Mouse (Mus musculus): ENCODE measurements around the gene Tyw1. TPM values are rescaled to one million over a fixed set of nuclear protein-coding genes. Genes with fewer than 3 reads are reported as not detected.
"Not testable (repeated sequence)": the region's sequence is repeated elsewhere in the genome, so short reads cannot be mapped to it uniquely, and the experiment has no call there.

Gene Tyw1
- polyA plus RNA-seq, 1 experiment from 2014 or later = 30.4 TPM

DNA sequence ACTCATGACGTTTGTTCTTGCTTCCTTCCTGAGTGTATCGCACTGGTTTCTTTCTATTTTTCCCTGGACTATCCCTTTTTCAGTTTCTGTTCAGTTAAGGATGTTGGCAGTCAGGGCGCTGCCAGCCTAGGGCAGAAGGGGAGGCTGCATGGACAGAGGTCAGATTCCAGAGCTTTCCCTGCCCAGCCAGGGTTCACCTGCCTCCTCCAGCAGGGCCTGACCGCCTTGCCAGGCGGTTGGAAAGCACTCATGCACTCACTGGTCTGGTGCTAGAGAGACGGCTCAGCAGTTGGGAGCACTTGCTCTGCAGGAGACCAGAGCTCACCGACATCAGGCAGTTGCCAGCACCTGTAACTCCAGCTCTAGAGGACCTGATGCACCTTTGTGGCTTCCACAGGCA lies 16.2 kb upstream of the Tyw1 start:
- Histone ChIP-seq H3K4me1 (no peaks in the 10 kb centered on the region), H3K4me3 (no peak overlapping the region), H3K27ac (replicated peaks) (no peak overlapping the region), H3K9ac (replicated peaks) (no peak overlapping the region), H3K36me3 (peaks cover 96% of the 10 kb centered on the region), H3K27me3 (no peaks in the 10 kb centered on the region), H3K9me3 (no peaks in the 10 kb centered on the region), H3K4me2 (replicated peaks) (no peak overlapping the region)
- WGBS = 90% methylated on average over 7 of the region's 7 CpGs
- ATAC-seq (ENCODE audit: low FRiP score, low read depth) = no peak

DNA sequence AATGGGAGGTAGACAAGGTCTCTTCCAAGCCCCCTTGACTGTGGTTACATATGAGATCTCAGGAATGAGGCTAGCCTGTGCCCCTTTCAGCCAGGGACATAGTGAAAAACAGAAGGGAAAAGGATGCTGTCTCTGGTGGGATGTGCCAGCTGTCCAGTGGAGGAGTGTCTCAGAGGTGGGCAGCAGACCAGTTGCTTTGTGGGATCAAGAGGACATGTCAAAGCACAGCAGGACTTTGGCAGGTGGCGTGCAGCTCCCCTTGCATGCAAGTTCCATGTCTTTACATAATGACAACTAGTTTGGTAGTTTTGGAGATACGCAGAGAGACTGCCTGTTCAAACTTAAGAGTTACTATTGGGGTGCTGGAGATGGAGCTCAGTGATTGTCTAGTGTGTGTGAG lies 15.6 kb upstream of the Tyw1 start:
- ATAC-seq (ENCODE audit: low FRiP score, low read depth) = no peak
- Histone ChIP-seq H3K4me2 (replicated peaks) (no peak overlapping the region), H3K9me3 (no peaks in the 10 kb centered on the region), H3K4me1 (no peaks in the 10 kb centered on the region), H3K27me3 (no peaks in the 10 kb centered on the region), H3K4me3 (no peak overlapping the region), H3K27ac (replicated peaks) (no peak overlapping the region), H3K9ac (replicated peaks) (no peak overlapping the region), H3K36me3 (peaks cover 96% of the 10 kb centered on the region)
- 100% methylated on average over 2 of the region's 2 CpGs for WGBS

DNA sequence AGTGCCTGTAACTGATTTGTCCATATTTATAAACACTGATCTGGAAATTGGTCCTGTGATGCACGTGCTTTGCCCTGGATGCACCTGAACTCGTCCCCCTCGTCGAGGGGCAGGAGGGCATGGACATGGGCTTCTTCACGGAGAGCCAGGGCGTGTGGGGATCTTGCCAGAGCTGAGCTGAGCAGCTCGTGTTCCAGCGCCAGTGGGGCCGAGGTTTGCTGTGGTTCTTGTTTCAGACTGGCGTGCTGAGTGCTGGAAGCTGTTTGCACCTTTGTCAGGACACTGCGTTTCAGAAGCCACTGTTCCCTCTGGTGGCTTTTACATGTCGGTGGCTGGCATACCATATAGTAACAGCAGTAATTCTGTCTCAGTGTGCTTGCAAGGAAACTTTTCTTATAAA lies 14.0 kb upstream of the Tyw1 start:
- 95% methylated on average over 12 of the region's 12 CpGs for WGBS
- Histone ChIP-seq H3K4me1 (no peaks in the 10 kb centered on the region), H3K27ac (replicated peaks) (no peak overlapping the region), H3K9me3 (no peaks in the 10 kb centered on the region), H3K36me3 (peaks cover 95% of the 10 kb centered on the region), H3K4me3 (no peak overlapping the region), H3K9ac (replicated peaks) (no peak overlapping the region), H3K4me2 (replicated peaks) (no peak overlapping the region), H3K27me3 (no peaks in the 10 kb centered on the region)
- ATAC-seq (ENCODE audit: low FRiP score, low read depth) = no peak

DNA sequence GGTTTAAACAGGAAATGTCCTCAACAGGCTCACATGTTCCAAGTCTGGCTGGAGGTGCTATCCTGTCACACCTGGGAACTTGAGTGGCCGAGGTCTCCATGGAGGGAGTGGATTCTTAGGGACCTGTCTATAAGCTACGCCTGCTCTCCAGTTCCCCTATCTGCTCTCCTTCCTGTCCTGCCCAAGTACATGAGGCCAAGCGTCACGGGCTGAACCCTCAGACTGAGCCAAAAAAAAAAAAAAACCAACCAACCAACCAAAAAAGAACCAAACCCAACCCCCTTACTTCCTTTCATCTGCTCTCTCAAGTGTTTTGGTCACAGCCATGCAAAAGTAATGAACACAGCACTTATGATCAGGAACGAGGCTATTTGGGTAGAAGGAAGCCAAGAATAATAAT lies 7.6 kb upstream of the Tyw1 start:
- no peaks in the 10 kb centered on the region for H3K4me1 ChIP-seq
- H3K4me2 ChIP-seq (replicated peaks) = no peak overlapping the region
- ATAC-seq (ENCODE audit: low FRiP score, low read depth) = no peak
- H3K27ac ChIP-seq (replicated peaks) = no peak overlapping the region
- H3K36me3 ChIP-seq = peaks cover 90% of the 10 kb centered on the region
- no peaks in the 10 kb centered on the region for H3K27me3 ChIP-seq
- H3K9me3 ChIP-seq = no peaks in the 10 kb centered on the region
- no peak overlapping the region for H3K4me3 ChIP-seq
- H3K9ac ChIP-seq (replicated peaks) = no peak overlapping the region
- WGBS = 83% methylated on average over 5 of the region's 5 CpGs

DNA sequence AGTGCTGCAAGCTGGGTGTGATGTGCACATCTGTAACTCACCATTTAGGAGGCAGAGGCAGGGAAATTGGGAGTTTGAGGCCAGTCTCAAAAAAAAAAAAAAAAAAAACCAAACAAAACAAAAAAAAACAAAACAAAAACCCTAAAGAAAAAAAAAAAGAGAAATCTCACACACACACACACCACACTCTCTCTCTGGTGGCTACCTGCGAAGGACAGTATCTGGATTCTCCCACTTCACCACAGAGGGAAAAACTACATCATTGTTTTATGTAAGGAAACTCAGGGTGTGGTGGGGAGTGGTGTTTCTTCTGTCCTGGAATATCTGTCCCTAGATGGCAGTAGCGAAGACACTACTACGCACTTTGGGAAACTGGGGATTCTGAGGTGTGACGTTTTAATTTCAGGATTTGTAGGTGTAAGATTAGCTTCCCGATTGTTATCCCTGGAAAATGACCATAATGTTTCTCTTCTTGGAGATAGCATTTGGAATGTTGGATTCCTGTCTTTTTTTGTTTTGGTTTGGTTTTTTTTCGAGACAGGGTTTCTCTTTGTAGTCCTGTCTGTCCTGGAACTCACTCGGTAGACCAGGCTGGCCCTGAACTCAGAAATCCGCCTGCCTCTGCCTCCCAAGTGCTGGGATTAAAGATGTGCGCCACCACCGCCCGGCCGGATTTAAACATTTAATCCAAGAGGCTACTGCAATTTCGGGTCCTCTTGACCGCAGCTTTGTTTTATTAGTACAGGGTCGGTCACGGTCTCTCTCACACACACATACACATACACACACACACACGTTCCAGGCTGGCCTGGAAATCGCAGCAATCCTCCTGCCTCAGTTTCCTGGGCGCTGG lies 1.0 kb upstream of the Tyw1 start:
- Histone ChIP-seq H3K4me1 (peaks cover 20% of the 10 kb centered on the region), H3K36me3 (peaks cover 38% of the 10 kb centered on the region), H3K4me3 (peak overlapping the region; percentile 73), H3K4me2 (replicated peaks) (peak overlapping the region; percentile 77), H3K27ac (replicated peaks) (peak overlapping the region; percentile 81), H3K9ac (replicated peaks) (peak overlapping the region; percentile 87), H3K27me3 (no peaks in the 10 kb centered on the region), H3K9me3 (no peaks in the 10 kb centered on the region)
- ATAC-seq (ENCODE audit: low FRiP score, low read depth) = 0 out of 2 replicates have a peak, but pooled peaks have one; percentile 10
- 22% methylated on average over 19 of the region's 19 CpGs for WGBS

DNA sequence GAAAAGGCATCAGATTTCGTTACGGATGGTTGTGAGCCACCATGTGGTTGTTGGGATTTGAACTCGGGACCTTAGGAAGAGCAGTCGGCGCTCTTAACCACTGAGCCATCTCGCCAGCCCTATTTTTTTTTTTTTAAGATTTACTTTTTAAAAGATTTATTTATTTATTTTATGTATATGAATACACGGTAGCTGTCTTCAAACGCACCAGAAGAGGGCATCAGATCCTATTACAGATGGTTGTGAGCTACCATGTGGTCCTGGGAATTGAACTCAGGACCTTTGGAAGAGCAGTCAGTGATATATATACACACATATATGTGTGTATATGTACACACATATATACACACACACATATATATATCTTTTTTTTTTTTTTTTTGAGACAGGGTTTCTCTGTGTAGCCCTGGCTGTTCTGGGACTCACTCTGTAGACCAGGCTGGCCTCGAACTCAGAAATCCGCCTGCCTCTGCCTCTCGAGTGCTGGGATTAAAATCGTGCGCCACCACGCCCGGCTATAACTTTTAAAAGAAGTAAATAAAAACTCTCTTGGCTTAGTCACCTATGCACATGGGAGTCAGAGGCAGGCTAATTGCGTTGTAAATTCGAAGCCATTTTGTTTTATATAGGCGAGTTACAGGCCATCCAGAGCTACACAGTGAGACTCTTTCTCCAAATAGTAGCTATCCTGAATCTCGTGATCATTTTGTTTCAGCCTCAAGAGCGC lies 543 bp downstream of the Tyw1 start:
- H3K9me3 ChIP-seq; H3K27ac ChIP-seq (replicated peaks); H3K27me3 ChIP-seq: not testable (repeated sequence)
- Histone ChIP-seq H3K4me2 (replicated peaks) (peak overlapping the region; percentile 77), H3K9ac (replicated peaks) (peak overlapping the region; percentile 44), H3K4me1 (peaks cover 20% of the 10 kb centered on the region), H3K4me3 (peak overlapping the region; percentile 73), H3K36me3 (peaks cover 23% of the 10 kb centered on the region)
- 34% methylated on average over 20 of the region's 20 CpGs for WGBS
- ATAC-seq (ENCODE audit: low FRiP score, low read depth) = 0 out of 2 replicates have a peak, but pooled peaks have one; percentile 1

DNA sequence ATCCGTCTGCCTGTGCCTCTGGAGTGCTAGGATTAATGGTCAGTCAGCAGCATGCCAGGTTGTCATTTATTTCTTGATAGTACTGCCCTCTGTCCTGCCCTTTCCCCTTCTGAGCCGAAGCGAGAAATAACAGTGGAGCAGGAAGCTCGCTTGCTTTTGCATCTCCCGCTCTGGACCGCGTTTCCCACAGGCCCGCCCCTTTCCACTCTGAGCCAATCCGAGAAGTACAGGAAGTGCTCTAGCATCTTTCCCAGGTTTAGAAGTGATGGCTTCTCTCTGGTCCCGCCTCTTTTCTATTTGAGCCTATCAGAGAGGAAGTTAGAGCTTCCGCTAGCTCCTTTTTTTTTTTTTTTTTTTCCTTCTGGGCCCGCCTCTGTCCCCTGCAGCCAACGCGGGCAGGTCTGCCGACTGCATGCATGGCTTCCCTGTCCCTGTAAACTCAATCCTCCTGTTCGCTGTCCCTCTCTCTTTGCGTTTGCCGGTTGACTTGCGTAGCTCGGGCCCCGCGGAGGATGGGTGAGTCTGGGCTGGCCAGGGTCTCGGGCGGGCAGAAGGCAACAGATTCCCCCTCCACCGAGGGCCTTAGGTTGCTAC lies 1.4 kb downstream of the Tyw1 start:
- no peaks in the 10 kb centered on the region for H3K9me3 ChIP-seq
- peak overlapping the region; percentile 77 for H3K9ac ChIP-seq (replicated peaks)
- peak; percentile 94 for ATAC-seq (ENCODE audit: low FRiP score, low read depth)
- H3K36me3 ChIP-seq = peaks cover 16% of the 10 kb centered on the region
- H3K4me1 ChIP-seq = peaks cover 20% of the 10 kb centered on the region
- H3K4me3 ChIP-seq = peak overlapping the region; percentile 70
- WGBS = under 1% methylated on average over 25 of the region's 25 CpGs
- H3K27me3 ChIP-seq = no peaks in the 10 kb centered on the region
- H3K27ac ChIP-seq (replicated peaks) = peak overlapping the region; percentile 74
- peak overlapping the region; percentile 77 for H3K4me2 ChIP-seq (replicated peaks)

DNA sequence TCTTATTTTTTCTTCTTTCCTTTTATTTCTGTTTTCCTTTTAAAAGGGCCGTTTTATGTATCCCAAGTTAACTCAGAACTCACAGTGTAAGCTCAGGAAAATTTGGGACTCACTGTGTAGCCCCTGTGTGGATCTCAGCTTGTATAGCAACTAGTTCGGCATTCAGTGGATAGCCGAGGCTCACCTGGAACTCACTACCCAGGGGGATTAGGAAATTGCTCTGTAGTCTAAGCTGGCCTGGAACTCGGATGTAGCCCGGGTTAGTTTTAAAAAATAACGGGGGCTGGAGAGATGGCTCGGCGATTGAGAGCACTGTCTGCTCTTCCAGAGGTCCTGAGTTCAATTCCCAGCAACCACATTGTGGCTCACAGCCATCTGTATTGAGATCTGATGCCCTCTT lies 1.9 kb downstream of the Tyw1 start:
- Histone ChIP-seq H3K9ac (replicated peaks) (peak overlapping the region; percentile 77), H3K4me2 (replicated peaks) (peak overlapping the region; percentile 77), H3K4me3 (peak overlapping the region; percentile 70), H3K36me3 (peaks cover 14% of the 10 kb centered on the region), H3K9me3 (no peaks in the 10 kb centered on the region), H3K27me3 (no peaks in the 10 kb centered on the region), H3K4me1 (peaks cover 20% of the 10 kb centered on the region), H3K27ac (replicated peaks) (peak overlapping the region; percentile 74)
- 10% methylated on average over 8 of the region's 8 CpGs for WGBS
- peak; percentile 16; the same call in 1 of the 2 replicates for ATAC-seq (ENCODE audit: low FRiP score, low read depth)

DNA sequence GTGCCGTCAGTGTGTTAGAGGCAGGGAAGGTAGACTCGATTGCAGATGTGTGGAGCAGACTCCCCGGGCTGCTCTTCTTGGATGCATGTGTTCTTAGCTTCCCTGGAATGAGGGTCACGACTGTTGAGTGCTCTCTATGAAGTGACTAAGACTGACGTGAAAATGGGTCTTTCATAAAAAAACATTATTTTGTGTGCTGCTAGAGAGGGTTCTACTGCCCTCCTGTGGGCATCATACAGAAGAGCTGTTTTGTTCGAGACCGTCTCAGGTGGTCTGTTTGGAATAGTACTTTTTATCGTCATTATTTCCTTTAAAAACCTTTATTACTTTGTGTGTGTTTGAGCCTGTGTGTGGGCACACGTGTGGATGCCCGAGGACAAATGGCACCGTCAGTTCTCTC lies 8.0 kb downstream of the Tyw1 start:
- no peak overlapping the region for H3K27ac ChIP-seq (replicated peaks)

DNA sequence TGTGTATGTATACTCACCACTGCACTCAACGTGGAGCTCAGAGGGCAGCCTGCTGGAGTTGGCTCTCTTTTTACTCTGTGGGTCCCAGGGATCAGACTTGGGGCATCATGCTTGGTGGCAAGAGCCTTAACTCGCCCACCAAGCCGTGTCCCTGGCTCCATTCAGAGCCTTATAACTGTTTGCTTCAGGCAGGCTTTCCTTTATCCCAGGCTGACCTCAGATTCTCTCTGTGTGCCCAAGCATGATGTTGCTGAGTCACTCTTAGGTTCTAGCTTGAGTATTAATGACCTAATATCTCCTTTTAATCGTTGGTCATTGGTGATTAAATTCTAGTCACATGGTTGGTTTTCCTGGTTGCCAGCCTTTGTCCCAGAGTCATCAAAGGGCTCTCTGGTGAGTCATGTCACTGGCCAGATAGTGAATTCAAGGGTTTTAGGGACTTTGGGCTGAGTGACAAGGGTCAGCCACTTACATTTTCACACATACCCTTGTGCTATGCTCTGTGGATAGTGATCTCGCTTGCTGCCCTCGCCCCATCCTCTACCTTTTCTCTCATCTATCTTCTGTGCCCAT lies 9.1 kb downstream of the Tyw1 start:
- Histone ChIP-seq H3K9ac (replicated peaks) (no peak overlapping the region), H3K4me2 (replicated peaks) (no peak overlapping the region), H3K27ac (replicated peaks) (no peak overlapping the region), H3K36me3 (peaks cover 44% of the 10 kb centered on the region), H3K27me3 (no peaks in the 10 kb centered on the region), H3K9me3 (no peaks in the 10 kb centered on the region), H3K4me1 (no peaks in the 10 kb centered on the region), H3K4me3 (no peak overlapping the region)
- WGBS = 93% methylated on average over 6 of the region's 6 CpGs
- ATAC-seq (ENCODE audit: low FRiP score, low read depth) = no peak

More for the DNA sequence above, 8.0 kb downstream of the Tyw1 start:
- H3K27me3 ChIP-seq = no peaks in the 10 kb centered on the region
- no peak overlapping the region for H3K4me3 ChIP-seq
- no peak overlapping the region for H3K4me2 ChIP-seq (replicated peaks)
- H3K9me3 ChIP-seq = no peaks in the 10 kb centered on the region
- no peak overlapping the region for H3K9ac ChIP-seq (replicated peaks)
- peaks cover 35% of the 10 kb centered on the region for H3K36me3 ChIP-seq
- no peaks in the 10 kb centered on the region for H3K4me1 ChIP-seq
- 85% methylated on average over 11 of the region's 11 CpGs for WGBS
- ATAC-seq (ENCODE audit: low FRiP score, low read depth) = no peak

DNA sequence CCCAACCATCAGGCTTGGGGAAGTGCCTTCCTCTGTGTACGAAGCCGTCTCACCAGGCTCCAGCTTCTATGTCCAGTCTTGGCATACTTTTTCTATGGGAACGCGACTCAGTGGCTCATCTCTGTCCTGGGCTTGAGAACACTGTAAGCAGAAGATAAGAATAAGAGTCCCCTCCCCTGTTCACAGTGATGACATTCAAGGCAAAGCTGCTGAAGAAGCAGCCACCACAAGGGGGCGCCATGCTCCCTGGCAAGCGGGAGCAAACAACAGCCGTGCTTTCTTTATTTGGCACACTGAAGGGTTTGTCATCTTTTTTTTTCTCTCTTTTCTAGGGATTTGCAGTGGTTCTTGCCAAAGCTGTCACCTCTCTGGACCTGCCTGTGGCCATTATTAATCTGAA lies 11.2 kb downstream of the Tyw1 start:
- Histone ChIP-seq H3K36me3 (peaks cover 63% of the 10 kb centered on the region), H3K4me3 (no peak overlapping the region), H3K9ac (replicated peaks) (no peak overlapping the region), H3K4me1 (no peaks in the 10 kb centered on the region), H3K27me3 (no peaks in the 10 kb centered on the region), H3K4me2 (replicated peaks) (no peak overlapping the region), H3K27ac (replicated peaks) (no peak overlapping the region), H3K9me3 (no peaks in the 10 kb centered on the region)
- WGBS = 89% methylated on average over 7 of the region's 7 CpGs
- ATAC-seq (ENCODE audit: low FRiP score, low read depth) = no peak

DNA sequence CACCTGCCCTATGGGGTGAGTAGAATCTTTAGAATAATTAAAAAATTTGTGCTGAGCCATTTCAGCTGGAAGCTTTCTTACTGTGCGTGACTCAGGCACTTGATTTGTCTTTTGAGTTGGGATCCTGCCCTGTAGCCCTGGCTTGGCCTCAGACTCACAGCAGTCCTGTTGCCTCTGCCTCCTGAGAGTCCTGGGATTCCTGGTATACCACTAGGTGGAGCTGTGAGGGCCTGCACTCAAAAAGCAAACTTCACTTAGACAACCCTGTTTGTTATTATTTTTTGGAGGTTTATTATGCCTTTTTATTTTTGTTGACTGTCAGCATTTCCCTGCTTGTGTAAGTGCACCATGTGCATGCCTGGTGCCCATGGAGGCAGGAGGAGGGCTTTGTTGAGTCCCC lies 11.9 kb downstream of the Tyw1 start:
- Histone ChIP-seq H3K4me1 (no peaks in the 10 kb centered on the region), H3K36me3 (peaks cover 67% of the 10 kb centered on the region), H3K9me3 (no peaks in the 10 kb centered on the region), H3K9ac (replicated peaks) (no peak overlapping the region), H3K27me3 (no peaks in the 10 kb centered on the region), H3K27ac (replicated peaks) (no peak overlapping the region), H3K4me3 (no peak overlapping the region), H3K4me2 (replicated peaks) (no peak overlapping the region)
- 91% methylated on average over 1 of the region's 1 CpGs for WGBS
- ATAC-seq (ENCODE audit: low FRiP score, low read depth) = no peak
